Mouse (Mus musculus) intestine, embryonic 14.5 days (tissue): ENCODE measurements around the gene Lce1i. TPM values are rescaled to one million over a fixed set of nuclear protein-coding genes. Genes with fewer than 3 reads are reported as not detected.

Experiments used
- ATAC-seq: fragments of 200-750 bp; cut with Nextera tagmentation; replicated peaks from 2 replicates; pipeline ENCODE4 v1.8.0; 2017; ENCODE audit warnings: low read depth, moderate number of reproducible peaks, moderate TSS enrichment, moderate library complexity; ENCODE audit not compliant: low FRiP score, low TSS enrichment
- DNase-seq: peaks from one replicate; pipeline ENCODE4 v3.0.0-alpha.2; 2018; ENCODE audit warnings: low spot score
- H3K27ac ChIP-seq: fragments of 300-500 bp; sonication (generic); 2 replicates; pipeline ENCODE4 v1.5.1; 2014; ENCODE audit warnings: low read depth, mild to moderate bottlenecking, control low read depth
- H3K27me3 ChIP-seq: fragments of 300-500 bp; sonication (generic); replicated peaks from 2 replicates; pipeline ENCODE4 v1.6.1; 2014; ENCODE audit warnings: low read length, control low read depth; ENCODE audit not compliant: control insufficient read depth, insufficient read depth
- H3K36me3 ChIP-seq: fragments of 300-500 bp; sonication (generic); 2 replicates; pipeline ENCODE4 v1.6.1; 2014; ENCODE audit warnings: low read length, control low read depth; ENCODE audit not compliant: control insufficient read depth, insufficient read depth
- H3K4me1 ChIP-seq: fragments of 300-500 bp; sonication (generic); replicated peaks from 2 replicates; pipeline ENCODE4 v1.6.1; 2014; ENCODE audit warnings: low read length, control low read depth, mixed read lengths; ENCODE audit not compliant: control insufficient read depth, insufficient read depth
- H3K4me2 ChIP-seq: fragments of 300-500 bp; sonication (generic); 2 replicates; pipeline ENCODE4 v1.6.1; 2014; ENCODE audit warnings: low read length
- H3K4me3 ChIP-seq: fragments of 300-500 bp; sonication (generic); 2 replicates; pipeline ENCODE4 v1.5.1; 2014; ENCODE audit warnings: low read depth, low read length, control low read depth, mixed read lengths
- H3K9ac ChIP-seq: fragments of 300-500 bp; sonication (generic); 2 replicates; pipeline ENCODE4 v1.6.1; 2014; ENCODE audit warnings: mild to moderate bottlenecking, low read length
- H3K9me3 ChIP-seq: fragments of 300-500 bp; sonication (generic); 2 replicates; pipeline ENCODE4 v1.6.1; 2016; ENCODE audit warnings: low read length, control low read depth; ENCODE audit not compliant: control insufficient read depth
- whole genome bisulfite sequencing: fragments of 180-500 bp; shearing (Covaris S2); extraction: QIAGEN DNeasy Blood & Tissue Kit; methylation state at CpG from one replicate; pipeline ENCODE4 v1.1.7; 2014; 5-methylcytosine and 5-hydroxymethylcytosine counted together
- polyA plus RNA-seq: library from polyadenylated mRNA; unstranded; fragments of >200 nt; fragmentation: Nextera tagmentation; extraction: Ambion mirVana; gene quantifications from 2 replicates; pipeline ENCODE4 v1.2.1, GENCODE M21; 2014

Lce1i gene
- polyA plus RNA-seq, 1 experiment from 2014 or later: not detected

DNA sequence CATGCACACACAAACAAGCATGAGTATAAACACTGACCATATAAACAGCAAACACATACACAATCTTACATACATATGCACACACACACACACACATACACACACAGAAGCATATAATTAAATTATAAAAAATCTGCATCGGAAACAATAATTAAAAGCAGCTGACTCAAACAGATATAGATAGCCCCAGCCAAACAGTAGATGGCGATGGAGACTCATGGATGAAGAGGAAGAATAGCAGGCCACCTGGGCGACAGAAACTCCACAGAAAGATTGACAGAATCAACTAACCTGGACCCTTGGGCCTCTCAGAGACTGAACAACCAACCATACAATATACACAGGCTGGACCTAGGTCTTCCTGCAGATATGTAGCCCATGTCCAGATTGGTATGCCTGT is 25.5 kb downstream of the Lce1i start:
- no peak for DNase-seq
- 44% methylated on average over 3 of the region's 3 CpGs for WGBS
- no peaks in the 10 kb centered on the region for H3K27me3 ChIP-seq

DNA sequence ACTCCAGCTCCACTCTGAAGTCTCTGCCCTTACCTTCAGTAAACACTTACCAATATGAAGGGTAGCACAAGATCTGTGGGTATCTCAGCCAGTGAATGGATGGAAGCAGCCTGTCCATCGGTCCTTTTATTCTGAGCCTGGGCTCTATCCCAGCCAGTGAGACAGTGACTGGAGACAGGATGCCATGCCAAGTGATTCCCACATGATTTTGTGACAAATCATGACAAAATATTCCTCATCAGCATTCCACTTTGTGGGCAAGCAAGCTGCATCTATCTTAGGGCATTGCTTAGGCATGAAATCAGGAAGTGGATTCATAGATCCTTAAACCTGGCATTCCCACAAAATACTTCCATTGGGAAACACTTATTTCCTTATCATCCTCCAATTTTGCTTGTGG is 26.5 kb downstream of the Lce1i start, which contains the start of gene Lce1g:
Gene Lce1g (minus strand): TSS at position 101 of the 400 bp plus-strand sequence.
- H3K9me3 ChIP-seq: no peaks in the 10 kb centered on the region

More for the DNA sequence above, 25.5 kb downstream of the Lce1i start:
- ATAC-seq: no peak
- no peaks in the 10 kb centered on the region for H3K4me1 ChIP-seq
- no peak overlapping the region for H3K9ac ChIP-seq
- H3K9me3 ChIP-seq: no peaks in the 10 kb centered on the region
- no peak overlapping the region for H3K27ac ChIP-seq
- no peaks in the 10 kb centered on the region for H3K36me3 ChIP-seq
- no peak overlapping the region for H3K4me3 ChIP-seq
- no peak overlapping the region for H3K4me2 ChIP-seq

DNA sequence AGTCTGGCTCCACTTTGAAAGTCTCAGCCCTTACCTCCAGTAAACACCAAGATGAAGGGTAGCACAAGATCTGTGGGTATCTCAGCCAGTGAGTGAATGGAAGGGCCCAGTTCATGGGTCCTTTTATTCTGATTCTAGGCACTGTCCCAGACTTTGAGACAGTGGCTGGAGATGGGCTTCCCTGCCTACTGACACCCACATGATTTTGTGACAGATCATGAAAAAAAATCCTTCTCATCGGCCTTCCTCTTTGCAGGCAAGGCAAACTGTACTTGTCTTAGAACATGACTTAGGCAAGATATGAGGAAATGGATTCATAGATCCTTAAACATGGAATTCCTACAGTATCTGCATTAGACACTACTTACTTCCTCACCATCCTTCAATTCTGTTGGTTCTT is 39.7 kb downstream of the Lce1i start, which contains the start of gene Gm38119:
Gene Gm38119 (minus strand): TSS at position 101 of the 400 bp plus-strand sequence.
- DNase-seq (no peak), ATAC-seq (no peak)
- Histone ChIP-seq H3K4me3 (no peak within 1 kb of the TSS), H3K4me2 (no peak within 1 kb of the TSS), H3K9me3 (no peaks in the 10 kb centered on the region), H3K9ac (no peak within 1 kb of the TSS), H3K27ac (no peak within 1 kb of the TSS), H3K36me3 (no peaks in the 10 kb centered on the region), H3K4me1 (no peaks in the 10 kb centered on the region), H3K27me3 (no peaks in the 10 kb centered on the region)
- WGBS: 81% methylated on average over 1 of the region's 1 CpGs

More for the DNA sequence above, 26.5 kb downstream of the Lce1i start, which contains the start of gene Lce1g:
- Histone ChIP-seq H3K4me1 (no peaks in the 10 kb centered on the region), H3K4me3 (no peak within 1 kb of the TSS), H3K27me3 (no peaks in the 10 kb centered on the region), H3K36me3 (no peaks in the 10 kb centered on the region), H3K9ac (no peak within 1 kb of the TSS), H3K4me2 (no peak within 1 kb of the TSS), H3K27ac (no peak within 1 kb of the TSS)
- no peak for DNase-seq
- ATAC-seq: no peak
- WGBS: 87% methylated on average over 1 of the region's 1 CpGs

Other genes with a start within 250 kb of the Lce1i start
- gene 2310046K23Rik, start 244.4 kb downstream of the Lce1i start, polyA plus RNA-seq: not detected in 2 replicates
- 0.27 TPM in 1 of 2 replicates, not detected in the other for gene Ivl, start 205.2 kb downstream of the Lce1i start, polyA plus RNA-seq
- not detected in 2 replicates for gene Smcp, start 189.9 kb downstream of the Lce1i start, polyA plus RNA-seq
- gene 2210017I01Rik, start 171.4 kb downstream of the Lce1i start, polyA plus RNA-seq: not detected in 2 replicates
- gene Lce6a, start 157.2 kb downstream of the Lce1i start, polyA plus RNA-seq: not detected in 2 replicates
- not detected in 2 replicates for gene Lce1a1, start 130.6 kb downstream of the Lce1i start, polyA plus RNA-seq
- not detected in 2 replicates for gene Lce1b, start 122.0 kb downstream of the Lce1i start, polyA plus RNA-seq
- not detected in 2 replicates for gene Lce1a2, start 108.6 kb downstream of the Lce1i start, polyA plus RNA-seq
- gene Lce1c, start 99.7 kb downstream of the Lce1i start, polyA plus RNA-seq: not detected in 2 replicates
- gene Lce1d, start 91.7 kb downstream of the Lce1i start, polyA plus RNA-seq: not detected in 2 replicates
- not detected in 2 replicates for gene Lce1e, start 69.8 kb downstream of the Lce1i start, polyA plus RNA-seq
- gene Lce1f, start 58.5 kb downstream of the Lce1i start, polyA plus RNA-seq: not detected in 2 replicates
- not detected in 2 replicates for gene Gm38119, start 39.8 kb downstream of the Lce1i start, polyA plus RNA-seq
- gene Lce1g, start 26.6 kb downstream of the Lce1i start, polyA plus RNA-seq: not detected in 2 replicates
- not detected in 2 replicates for gene Lce1h, start 13.8 kb downstream of the Lce1i start, polyA plus RNA-seq
- not detected in 2 replicates for gene Lce1j, start 11.6 kb upstream of the Lce1i start, polyA plus RNA-seq
- not detected in 2 replicates for gene Lce1k, start 29.0 kb upstream of the Lce1i start, polyA plus RNA-seq
- gene Kprp, start 48.3 kb upstream of the Lce1i start, polyA plus RNA-seq: not detected in 2 replicates
- gene Lce1l, start 72.4 kb upstream of the Lce1i start, polyA plus RNA-seq: not detected in 2 replicates
- gene 2310050C09Rik, start 91.3 kb upstream of the Lce1i start, polyA plus RNA-seq: not detected in 2 replicates
- gene Lce3a, start 147.3 kb upstream of the Lce1i start, polyA plus RNA-seq: not detected in 2 replicates
- not detected in 2 replicates for gene Lce3b, start 154.1 kb upstream of the Lce1i start, polyA plus RNA-seq
- 0.35 TPM in 1 of 2 replicates, not detected in the other for gene Lce3c, start 165.6 kb upstream of the Lce1i start, polyA plus RNA-seq
- not detected in 2 replicates for gene Lce3d, start 178.5 kb upstream of the Lce1i start, polyA plus RNA-seq
- not detected in 2 replicates for gene Lce3e, start 188.2 kb upstream of the Lce1i start, polyA plus RNA-seq
- not detected in 2 replicates for gene Lce3f, start 213.3 kb upstream of the Lce1i start, polyA plus RNA-seq
- not detected in 2 replicates for gene Crct1, start 236.8 kb upstream of the Lce1i start, polyA plus RNA-seq
- not detected in 2 replicates for gene Lce1m, start 240.2 kb upstream of the Lce1i start, polyA plus RNA-seq